In the genomic region with DNA sequence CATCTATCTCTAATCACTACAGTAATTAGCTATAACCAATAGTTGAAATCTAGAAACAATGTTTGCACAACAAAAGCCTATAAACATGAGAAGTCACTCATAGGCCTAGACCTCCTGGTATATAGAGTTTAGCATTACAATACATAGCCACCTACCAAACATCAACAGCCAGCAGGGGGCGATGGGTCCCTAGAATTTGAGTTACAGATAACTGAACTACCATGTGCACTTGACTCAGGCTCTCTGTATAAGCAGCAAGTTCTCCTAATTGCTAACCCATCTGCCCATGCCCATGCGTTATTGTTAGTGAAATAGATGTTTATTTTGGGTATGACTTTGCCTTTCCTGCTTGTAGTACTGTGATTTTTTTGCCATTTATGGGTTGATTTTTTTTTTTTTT, we compare ENCODE assay signal across 11 mouse cellular contexts.
DNase-seq lines count a peak whose midpoint lies in the region; ATAC-seq lines count a peak whose summit lies in the region.
"Had no signal": no experiment of that assay in that cellular context is flagged by ENCODE, and none has a peak within 500 bp of the region (broad histone marks: within the 10 kb centered on the region; RNA-seq: fewer than 3 reads in every experiment).

No protein-coding gene starts in this region.

- DNase-seq in kidney, postnatal 4 days = peak; percentile 2 to 4
- no peak for DNase-seq in kidney, adult 11 months
- DNase-seq in testis, postnatal 10 days (ENCODE audit: low spot score) = peak; percentile 52
- no peak for DNase-seq in testis, postnatal 14 days (ENCODE audit: low spot score)
- peak; percentile 12 for DNase-seq in embryo, embryonic 10 days (ENCODE audit: low spot score)
- no peak for DNase-seq in urinary bladder, postnatal 14 days (ENCODE audit: low spot score)
- DNase-seq: cerebellum, adult 8-10 months; heart, adult 11 months; lung, postnatal 14 days; thymus, postnatal 36 days had no signal

- ATAC-seq in megakaryocyte, adult 5-6 weeks (ENCODE audit: poor library complexity, severe bottlenecking) = no peak

Comparison
In these comparisons a context has a peak if more than half of its experiments do, and no peak if none do; other contexts are left out.
1. DNase-seq: peak in kidney, postnatal 4 days (2 of 2), testis, postnatal 10 days (single experiment) and embryo, embryonic 10 days (single experiment); none in kidney, adult 11 months (single experiment), testis, postnatal 14 days (single experiment) and urinary bladder, postnatal 14 days (single experiment).